Mouse (Mus musculus): ENCODE measurements around the gene Vps8. TPM values are rescaled to one million over a fixed set of nuclear protein-coding genes. Genes with fewer than 3 reads are reported as not detected.

Vps8 gene
- total RNA-seq, 2 experiments from 2014 or later = 50.9 to 53.4 TPM

GRCm38 (mm10) chr16:21403402-21403801 is 19.5 kb upstream of the Vps8 start:
- no peak for DNase-seq (ENCODE audit: low spot score in 2 of 2)

- DNase-seq (ENCODE audit: low spot score in 2 of 2) = no peak
Measured at GRCm38 (mm10) chr16:21404631-21405030, 18.3 kb upstream of the Vps8 start.

- no peak for DNase-seq (ENCODE audit: low spot score in 2 of 2)
Measured at GRCm38 (mm10) chr16:21405224-21405969, 17.5 kb upstream of the Vps8 start.

- no peak for DNase-seq (ENCODE audit: low spot score in 2 of 2)
Measured at GRCm38 (mm10) chr16:21406136-21406535, 16.8 kb upstream of the Vps8 start.

GRCm38 (mm10) chr16:21411779-21412178 is 11.1 kb upstream of the Vps8 start:
- no peak for DNase-seq (ENCODE audit: low spot score in 2 of 2)

- DNase-seq (ENCODE audit: low spot score in 2 of 2) = peak; percentile 39 to 87
Measured at GRCm38 (mm10) chr16:21412593-21413047, 10.3 kb upstream of the Vps8 start.

GRCm38 (mm10) chr16:21413819-21414218 is 9.1 kb upstream of the Vps8 start:
- DNase-seq (ENCODE audit: low spot score in 2 of 2) = no peak

- DNase-seq (ENCODE audit: low spot score in 2 of 2) = no peak
Measured at GRCm38 (mm10) chr16:21415128-21415527, 7.8 kb upstream of the Vps8 start.

GRCm38 (mm10) chr16:21418012-21418411 is 4.9 kb upstream of the Vps8 start:
- DNase-seq (ENCODE audit: low spot score in 2 of 2) = no peak

- DNase-seq (ENCODE audit: low spot score in 2 of 2) = peak in 1 of 2 experiments; percentile 29
Measured at GRCm38 (mm10) chr16:21423546-21423910, 610 bp downstream of the Vps8 start.

GRCm38 (mm10) chr16:21428131-21428530 is 5.2 kb downstream of the Vps8 start:
- no peak for DNase-seq (ENCODE audit: low spot score in 2 of 2)

- no peak for DNase-seq (ENCODE audit: low spot score in 2 of 2)
Measured at GRCm38 (mm10) chr16:21430377-21431060, 7.6 kb downstream of the Vps8 start.

- DNase-seq (ENCODE audit: low spot score in 2 of 2) = no peak
Measured at GRCm38 (mm10) chr16:21431614-21432013, 8.7 kb downstream of the Vps8 start.

GRCm38 (mm10) chr16:21433543-21433942 is 10.6 kb downstream of the Vps8 start:
- DNase-seq (ENCODE audit: low spot score in 2 of 2) = no peak

GRCm38 (mm10) chr16:21441012-21441411 is 18.1 kb downstream of the Vps8 start:
- no peak for DNase-seq (ENCODE audit: low spot score in 2 of 2)

GRCm38 (mm10) chr16:21445026-21445625 is 22.2 kb downstream of the Vps8 start:
- DNase-seq (ENCODE audit: low spot score in 2 of 2) = no peak

- DNase-seq (ENCODE audit: low spot score in 2 of 2) = no peak
Measured at GRCm38 (mm10) chr16:21447447-21447846, 24.5 kb downstream of the Vps8 start.

- DNase-seq (ENCODE audit: low spot score in 2 of 2) = no peak
Measured at GRCm38 (mm10) chr16:21448464-21448863, 25.5 kb downstream of the Vps8 start.

- no peak for DNase-seq (ENCODE audit: low spot score in 2 of 2)
Measured at GRCm38 (mm10) chr16:21449890-21450289, 27.0 kb downstream of the Vps8 start.

GRCm38 (mm10) chr16:21452569-21452968 is 29.7 kb downstream of the Vps8 start:
- DNase-seq (ENCODE audit: low spot score in 2 of 2) = peak in 1 of 2 experiments; percentile 28

- peak in 1 of 2 experiments; percentile 54 for DNase-seq (ENCODE audit: low spot score in 2 of 2)
Measured at GRCm38 (mm10) chr16:21457639-21458369, 34.9 kb downstream of the Vps8 start.
